Mouse (Mus musculus) splenic B cell, adult 2 months (primary cell): ENCODE results near the gene Nrip1.

Experiments used
- DNase-seq: peaks from one replicate; pipeline ENCODE4 v3.0.0-alpha.2; 2011; ENCODE audit warnings: low read depth, low spot score
- H3K27me3 ChIP-seq: 2 replicates; pipeline ENCODE4 v1.6.1; 2012; ENCODE audit warnings: mild to moderate bottlenecking, low read length, moderate library complexity, mixed read lengths; ENCODE audit not compliant: control insufficient read depth, poor library complexity, insufficient read depth, severe bottlenecking
- H3K36me3 ChIP-seq: 2 replicates; pipeline ENCODE4 v1.6.1; 2012; ENCODE audit warnings: mild to moderate bottlenecking, low read length, moderate library complexity, mixed read lengths; ENCODE audit not compliant: control insufficient read depth, poor library complexity, insufficient read depth, severe bottlenecking

Gene Nrip1

DNA sequence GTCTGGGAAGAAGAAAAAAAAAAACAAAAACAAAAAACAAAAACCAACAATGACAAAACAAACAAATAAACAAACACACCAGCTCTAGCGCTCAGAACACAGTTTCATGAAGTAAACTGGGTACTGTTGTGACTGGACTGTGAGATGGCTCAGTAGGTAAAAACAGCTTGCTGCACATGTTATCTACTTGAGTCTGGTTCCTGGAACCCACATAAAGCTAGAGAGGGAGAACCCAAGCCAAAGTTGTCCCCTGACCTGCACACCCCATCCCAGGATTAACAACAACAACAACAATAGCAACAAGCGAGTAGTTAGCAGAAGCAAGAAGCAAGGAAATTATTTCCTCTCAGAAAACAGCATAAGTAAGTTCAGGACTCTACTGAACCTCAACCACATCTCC is 50.5 kb downstream of the Nrip1 start:
- Histone ChIP-seq H3K36me3 (no peaks in the 10 kb centered on the region), H3K27me3 (no peaks in the 10 kb centered on the region)
- no peak for DNase-seq

DNA sequence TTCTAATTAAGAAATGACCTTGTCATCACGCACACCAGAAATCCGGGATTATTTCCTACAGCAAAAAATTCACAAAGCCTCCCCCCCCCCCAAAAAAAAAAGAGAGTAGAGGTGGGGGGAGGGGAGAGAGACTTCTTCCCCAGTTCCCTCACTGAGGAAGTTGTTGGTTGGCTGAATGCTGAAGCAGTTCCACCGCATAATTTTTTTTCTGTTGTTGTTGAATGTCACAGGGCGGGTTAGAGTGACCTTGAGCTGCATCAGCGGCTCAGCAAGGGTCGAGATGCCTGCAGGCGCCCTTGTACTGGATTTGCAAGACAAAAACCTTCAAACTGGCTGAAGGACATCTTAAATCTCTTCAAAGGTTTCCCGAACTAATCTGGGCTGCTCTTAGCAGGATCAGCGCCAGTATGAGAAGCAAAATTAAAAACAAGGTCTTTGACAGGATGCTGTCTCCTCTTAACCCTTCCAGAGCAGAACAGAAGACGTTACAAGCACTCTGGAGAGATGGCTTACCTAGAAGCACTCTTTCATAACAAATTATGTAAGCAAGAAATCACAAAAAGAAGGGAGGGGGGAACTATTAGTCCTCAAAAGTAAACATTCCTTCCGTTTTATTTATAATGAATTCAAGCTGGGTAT is 52.0 kb downstream of the Nrip1 start:
- peak; percentile 12 for DNase-seq
- no peaks in the 10 kb centered on the region for H3K27me3 ChIP-seq
- H3K36me3 ChIP-seq: no peaks in the 10 kb centered on the region

DNA sequence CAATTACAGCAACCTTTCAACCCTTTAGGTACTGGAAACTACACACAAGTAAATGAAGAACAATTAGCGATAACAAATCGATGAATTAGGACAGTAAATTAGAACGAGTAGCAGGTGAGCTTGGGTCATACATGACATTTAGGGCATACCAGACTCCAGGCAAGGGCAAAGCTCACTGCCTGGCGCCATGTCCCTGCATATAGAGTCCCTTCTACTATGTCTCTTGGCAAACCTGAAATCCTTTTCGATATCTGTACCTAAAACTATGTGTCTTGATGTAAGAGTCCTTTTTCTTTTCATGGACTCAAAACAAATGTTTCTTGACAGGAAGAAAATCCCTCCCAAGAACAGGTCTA is 53.5 kb downstream of the Nrip1 start:
- no peaks in the 10 kb centered on the region for H3K27me3 ChIP-seq
- no peaks in the 10 kb centered on the region for H3K36me3 ChIP-seq
- DNase-seq: no peak

DNA sequence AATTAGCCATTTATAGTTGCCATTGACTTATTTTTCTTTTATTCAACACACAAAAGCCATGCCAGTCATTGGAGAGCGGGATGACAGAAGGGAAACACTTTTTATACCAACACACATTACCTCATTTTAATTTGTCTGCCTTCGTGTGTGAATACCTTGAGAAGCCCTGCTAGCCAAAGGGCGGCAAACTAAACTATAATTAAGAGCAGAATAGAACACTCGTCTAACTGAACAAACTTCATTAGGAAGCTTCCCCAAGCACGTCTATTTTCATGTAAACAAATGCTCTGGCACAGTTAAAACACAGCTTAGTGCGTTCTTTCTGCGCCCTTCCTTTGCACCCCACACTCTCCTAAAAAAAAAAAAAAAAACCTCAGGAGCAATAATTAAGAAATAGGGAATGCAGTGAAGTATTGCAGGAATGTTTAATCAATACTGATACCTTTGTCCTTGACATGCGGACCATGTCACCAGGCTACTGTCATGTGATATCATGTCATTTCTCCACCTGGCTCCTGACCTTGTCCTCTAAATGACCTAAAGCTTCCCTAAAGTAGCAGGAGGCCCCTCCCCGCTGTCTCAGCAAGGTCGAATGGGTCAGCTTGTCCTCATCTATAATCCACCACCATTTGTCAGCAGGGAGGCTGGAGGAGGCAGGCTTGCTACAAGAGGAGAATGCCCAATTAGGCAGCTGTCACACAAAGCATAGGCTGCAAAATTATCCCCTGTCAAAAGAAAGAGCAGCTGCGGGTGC is 54.1 kb downstream of the Nrip1 start:
- no peaks in the 10 kb centered on the region for H3K27me3 ChIP-seq
- no peaks in the 10 kb centered on the region for H3K36me3 ChIP-seq
- DNase-seq: no peak

DNA sequence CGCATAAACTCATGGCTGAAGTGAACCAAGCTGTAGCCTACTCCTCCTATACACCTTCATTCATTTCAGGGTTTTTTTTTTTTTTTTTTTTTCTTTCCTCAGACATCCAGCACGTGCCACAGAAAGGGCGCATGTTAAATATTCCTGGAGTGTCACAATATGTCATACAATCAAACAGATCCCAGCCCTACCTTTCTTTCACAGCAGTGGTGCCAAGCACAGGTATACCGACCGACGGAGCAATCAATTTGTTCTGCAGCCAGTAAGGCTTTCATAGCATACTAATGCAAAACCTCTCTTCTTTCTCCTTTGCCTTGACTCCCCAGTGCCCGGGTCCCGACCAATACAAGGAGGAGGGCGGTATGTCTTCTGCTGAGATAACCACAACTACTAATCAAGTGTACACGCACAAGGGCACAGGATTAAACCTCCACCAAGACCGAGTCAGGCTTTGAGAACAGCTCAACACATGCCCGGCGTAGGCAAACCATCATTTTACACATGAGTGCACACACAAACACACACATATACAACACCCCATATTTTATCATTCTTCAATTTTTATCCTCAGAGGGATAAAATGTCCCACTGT is 55.2 kb downstream of the Nrip1 start:
- no peak for DNase-seq
- H3K36me3 ChIP-seq: no peaks in the 10 kb centered on the region
- H3K27me3 ChIP-seq: no peaks in the 10 kb centered on the region

DNA sequence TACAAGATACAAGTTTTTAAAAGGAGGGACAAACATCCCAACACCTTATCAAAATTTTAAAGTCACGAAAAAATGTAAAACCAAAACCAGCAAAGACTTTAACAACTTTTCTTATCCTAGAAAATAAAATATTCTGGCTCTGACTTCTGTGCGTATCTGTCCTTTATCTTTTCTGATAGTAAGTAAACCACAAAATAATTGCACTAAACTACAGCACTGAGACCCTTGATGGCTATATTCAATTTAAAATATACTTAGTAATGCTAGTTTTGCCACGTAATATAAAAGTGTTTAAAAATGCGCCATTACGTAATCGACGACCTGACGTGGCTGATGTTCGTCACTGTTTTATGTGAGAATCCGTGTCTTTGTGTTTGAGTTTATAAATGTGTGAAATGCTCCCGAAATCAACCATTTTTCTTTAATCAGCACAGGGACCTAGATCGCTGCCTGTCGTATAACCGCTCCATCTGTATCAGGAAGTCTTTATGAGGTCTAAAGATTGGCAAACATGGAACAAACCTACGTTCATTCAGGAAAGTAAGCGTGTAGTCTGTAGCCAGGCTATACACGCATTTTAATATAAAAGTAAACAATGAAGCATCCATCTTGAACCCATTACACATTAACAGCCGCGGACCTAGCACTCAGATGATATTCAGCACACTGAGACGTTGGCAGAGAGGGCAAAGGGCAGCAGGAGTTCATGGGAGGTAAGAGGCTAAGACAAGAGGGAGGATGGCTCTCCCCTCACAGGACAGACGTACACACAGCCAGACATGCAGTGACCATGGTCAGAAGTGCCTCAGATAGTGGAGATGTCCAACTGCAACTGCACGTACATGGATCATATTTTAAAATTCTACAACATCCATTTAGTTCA is 56.4 kb downstream of the Nrip1 start:
- DNase-seq: no peak
- H3K36me3 ChIP-seq: no peaks in the 10 kb centered on the region
- no peaks in the 10 kb centered on the region for H3K27me3 ChIP-seq

DNA sequence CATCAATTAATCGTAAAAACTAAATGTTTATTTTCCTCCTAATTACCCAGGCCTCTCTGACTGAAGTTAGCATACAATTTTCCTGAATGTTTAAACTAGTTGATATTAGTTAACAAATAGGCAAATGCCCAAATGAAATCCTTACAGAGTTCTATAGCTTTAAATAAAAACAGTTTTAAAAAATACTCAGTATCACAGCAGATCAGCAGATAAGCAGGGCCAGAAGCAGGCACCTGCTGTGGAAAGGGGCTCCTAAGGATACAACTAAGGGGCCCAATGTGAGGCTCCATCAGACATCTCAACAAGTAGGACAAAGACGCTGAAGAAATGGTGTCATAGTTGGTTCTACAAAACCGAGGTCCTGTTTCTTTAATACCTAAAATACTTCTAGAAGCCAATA is 58.0 kb downstream of the Nrip1 start:
- DNase-seq: no peak
- no peaks in the 10 kb centered on the region for H3K27me3 ChIP-seq
- no peaks in the 10 kb centered on the region for H3K36me3 ChIP-seq

DNA sequence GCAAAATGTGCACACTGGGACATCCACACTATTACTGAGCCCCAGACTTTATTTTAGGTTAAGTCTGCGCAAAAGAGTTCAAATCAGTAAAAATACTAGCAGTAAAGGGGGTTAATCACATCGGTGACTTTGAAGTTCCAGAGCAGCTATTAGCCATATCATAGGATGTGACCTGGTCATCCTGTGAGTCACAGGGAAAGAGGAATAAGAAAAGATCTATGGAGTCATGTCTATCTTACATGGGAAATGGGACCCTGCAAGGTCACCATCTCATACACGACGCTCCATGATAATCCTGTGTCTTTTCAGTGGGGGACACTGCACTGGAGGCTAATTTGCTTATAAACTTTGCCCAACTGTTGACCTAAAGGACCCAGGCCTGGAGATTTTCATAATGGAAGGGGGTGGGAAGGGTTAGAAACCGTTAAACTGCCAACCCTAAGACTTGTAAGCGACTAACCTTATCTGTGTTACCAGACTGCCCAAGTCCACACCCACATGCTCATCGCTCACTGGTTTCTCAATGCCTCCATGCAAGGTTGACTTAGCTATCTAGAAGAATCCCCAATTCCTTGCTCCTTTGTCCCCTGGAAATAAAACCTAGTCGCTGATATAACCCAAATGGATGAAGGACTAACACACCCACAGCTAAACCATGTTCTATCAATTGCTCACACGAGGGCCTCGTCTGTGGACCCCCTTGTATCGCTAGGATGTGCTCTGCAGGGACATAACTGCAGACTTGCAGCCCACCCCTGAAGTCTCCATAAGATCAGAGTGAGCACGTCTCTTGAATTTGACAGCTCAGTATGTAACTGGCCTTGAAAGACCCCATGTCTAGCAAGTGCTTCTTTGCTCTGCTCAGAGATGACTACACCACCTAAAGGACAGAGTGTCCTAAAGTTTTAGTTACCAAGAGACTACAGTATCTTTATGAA is 59.3 kb downstream of the Nrip1 start:
- DNase-seq: no peak
- Histone ChIP-seq H3K36me3 (no peaks in the 10 kb centered on the region), H3K27me3 (no peaks in the 10 kb centered on the region)

DNA sequence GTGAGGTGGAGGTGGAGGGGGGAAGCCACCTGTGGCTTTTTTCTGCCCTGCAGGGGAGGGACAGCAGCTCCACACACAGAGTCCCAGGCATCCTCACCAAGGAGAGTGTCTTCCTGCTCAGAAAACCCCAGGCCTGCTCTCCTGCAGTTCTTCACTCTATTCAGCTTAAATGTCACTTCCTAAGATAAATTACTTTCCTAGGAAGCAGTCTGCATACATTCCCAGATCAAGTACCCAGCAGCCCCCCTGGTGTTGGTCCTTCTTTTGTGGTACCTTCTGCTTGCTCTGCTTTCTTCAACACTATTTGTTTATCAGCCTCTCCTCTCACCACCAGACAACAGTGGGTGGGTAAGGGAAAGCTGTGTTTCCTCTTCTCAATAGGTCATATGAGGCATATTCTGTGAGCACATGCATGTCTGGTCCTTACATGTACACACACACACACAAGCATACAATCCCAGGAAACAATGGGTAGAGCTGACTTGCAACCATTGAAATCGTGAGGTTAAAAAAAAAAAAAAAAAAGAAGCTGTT is 60.7 kb downstream of the Nrip1 start:
- DNase-seq: no peak

DNA sequence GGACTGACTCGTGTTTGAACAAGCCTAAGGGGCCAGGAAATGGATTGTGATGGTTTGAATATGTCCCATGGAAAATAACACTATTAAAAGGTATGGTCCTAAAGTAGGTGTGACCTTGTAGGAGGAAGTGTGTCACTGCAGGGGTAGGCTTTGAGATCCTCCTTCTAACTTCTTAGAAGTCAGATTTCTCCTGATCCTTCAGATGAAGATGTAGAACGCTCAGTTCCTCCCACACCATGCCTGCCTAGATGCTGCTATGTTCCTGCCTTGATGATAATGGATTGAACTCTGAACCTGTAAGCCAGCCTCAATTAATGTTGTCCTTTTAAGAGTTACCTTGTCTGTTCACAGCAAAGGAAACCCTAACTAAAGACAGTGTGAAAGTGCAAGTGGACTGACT is 62.8 kb downstream of the Nrip1 start:
- no peak for DNase-seq
- no peaks in the 10 kb centered on the region for H3K36me3 ChIP-seq
- no peaks in the 10 kb centered on the region for H3K27me3 ChIP-seq

More for the DNA sequence above, 60.7 kb downstream of the Nrip1 start:
- Histone ChIP-seq H3K36me3 (no peaks in the 10 kb centered on the region), H3K27me3 (no peaks in the 10 kb centered on the region)

DNA sequence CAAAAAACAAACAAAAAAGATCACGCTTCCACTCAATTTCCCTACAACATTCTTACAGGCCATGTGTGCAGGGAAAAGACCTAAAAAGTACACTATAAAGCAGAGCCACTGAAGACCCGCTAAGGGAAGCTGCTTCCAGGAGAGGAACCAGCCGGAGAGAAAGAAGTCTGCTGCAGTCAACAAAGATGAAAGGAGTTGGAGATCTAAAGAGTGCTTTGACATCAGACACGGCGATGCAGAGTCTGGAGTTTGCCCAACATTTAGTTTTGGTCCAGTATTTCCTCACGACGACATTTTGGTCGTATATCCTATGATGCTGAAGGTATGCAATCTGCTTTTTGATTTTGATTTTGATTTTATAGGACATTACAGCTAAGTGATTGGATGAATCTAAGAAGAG is 63.3 kb downstream of the Nrip1 start:
- no peaks in the 10 kb centered on the region for H3K36me3 ChIP-seq
- no peaks in the 10 kb centered on the region for H3K27me3 ChIP-seq
- DNase-seq: no peak

DNA sequence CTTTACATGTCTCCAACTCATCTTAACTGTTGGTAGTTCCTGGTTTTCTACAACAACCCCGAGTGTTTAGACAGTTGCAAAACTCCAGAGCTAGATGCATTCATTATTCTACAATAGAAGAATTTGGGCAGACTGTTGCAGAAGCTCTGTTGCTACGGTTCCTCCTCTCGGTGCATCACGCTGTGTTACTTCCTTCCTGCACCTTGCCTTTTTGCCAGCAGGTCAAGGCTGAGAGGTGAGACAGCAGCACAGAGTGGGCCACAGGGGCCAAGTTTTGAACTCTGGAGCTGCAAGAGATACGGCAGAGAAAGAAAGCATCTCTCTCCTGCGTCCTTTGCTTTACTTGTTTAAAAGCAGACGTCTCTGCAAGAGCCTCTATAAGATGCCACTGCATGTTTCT is 64.3 kb downstream of the Nrip1 start:
- Histone ChIP-seq H3K27me3 (no peaks in the 10 kb centered on the region), H3K36me3 (no peaks in the 10 kb centered on the region)
- no peak for DNase-seq

DNA sequence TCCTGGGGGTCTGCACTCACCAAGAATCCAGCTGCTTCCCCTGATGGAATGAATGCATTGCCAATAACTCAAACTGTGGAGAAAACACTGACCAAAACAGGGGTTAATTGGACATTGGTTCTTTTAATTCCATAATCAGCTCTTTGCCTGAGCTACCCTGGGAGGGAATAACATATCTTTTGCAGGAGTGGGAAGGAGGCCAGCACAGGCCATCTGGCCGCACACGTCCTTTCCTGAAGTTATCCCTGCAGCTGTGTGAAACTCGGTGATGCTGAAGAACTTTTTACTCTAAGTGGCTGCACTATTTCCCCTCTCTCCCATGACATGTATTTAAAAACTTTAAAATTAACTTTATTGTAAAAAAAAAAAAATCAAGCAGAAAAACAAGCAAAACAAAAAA is 66.6 kb downstream of the Nrip1 start:
- Histone ChIP-seq H3K36me3 (no peaks in the 10 kb centered on the region), H3K27me3 (no peaks in the 10 kb centered on the region)
- DNase-seq: no peak

DNA sequence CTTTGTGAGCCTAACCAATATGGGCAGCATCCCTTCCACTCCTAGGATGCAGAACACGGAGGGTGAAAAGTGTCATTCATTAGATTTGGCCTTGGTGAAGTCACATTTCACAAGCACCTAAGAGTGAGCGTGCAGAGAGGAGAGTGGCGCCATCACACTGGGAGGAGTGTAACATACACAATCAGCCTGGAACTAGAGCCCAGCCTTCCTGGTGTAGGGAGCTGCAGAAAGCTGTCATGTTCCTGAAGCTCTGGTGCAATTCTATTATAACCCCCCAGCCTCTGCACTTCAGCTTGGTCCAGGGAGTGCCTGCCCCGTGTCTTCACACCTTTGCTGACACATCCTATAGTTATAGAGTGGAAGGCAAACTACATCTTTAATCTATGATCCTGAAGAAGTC is 67.2 kb downstream of the Nrip1 start:
- Histone ChIP-seq H3K36me3 (no peaks in the 10 kb centered on the region), H3K27me3 (no peaks in the 10 kb centered on the region)
- no peak for DNase-seq
